Mouse (Mus musculus) heart, postnatal 36 days (tissue): ENCODE results near the gene Hist1h3c. TPM values are rescaled to one million over a fixed set of nuclear protein-coding genes. Genes with fewer than 3 reads are reported as not detected.
A peak's percentile ranks its signal among the peaks of the same experiment; 100 is the strongest.
"Not testable (repeated sequence)": the region's sequence is repeated elsewhere in the genome, so short reads cannot be mapped to it uniquely, and the experiment has no call there.

Experiments used
- DNase-seq, 2 experiments: peaks; one replicate each; pipeline ENCODE4 v3.0.0; 2021 to 2022
- intact Hi-C: fragments of 180-260 bp; cut with DNase I; formaldehyde crosslinking; loops from one replicate; pipeline ENCODE4 v1.15.1; 2025
- total RNA-seq, 2 experiments: library from RNA; stranded (reverse); gene quantifications; 2 replicates each; pipeline ENCODE4 v1.2.3; 2021

The Hist1h3c gene
- total RNA-seq, 2 experiments from 2014 or later: 6.5 to 9.3 TPM

- intact Hi-C loops: no loop called here
Observed at GRCm38 (mm10) chr13:23710374-23711089, 34.9 kb downstream of the Hist1h3c start, which contains the start of gene Hfe. Hfe (minus strand) TSS chr13:23710854.

GRCm38 (mm10) chr13:23709714-23710373, 35.6 kb downstream of the Hist1h3c start:
- intact Hi-C loops: no loop called here

More at GRCm38 (mm10) chr13:23710374-23711089, 34.9 kb downstream of the Hist1h3c start, which contains the start of gene Hfe:
- peak; percentile 63 to 74 for DNase-seq

GRCm38 (mm10) chr13:23708654-23709053, 36.7 kb downstream of the Hist1h3c start:
- no peak for DNase-seq
- intact Hi-C loops: no loop called here

More at GRCm38 (mm10) chr13:23709714-23710373, 35.6 kb downstream of the Hist1h3c start:
- DNase-seq: no peak

GRCm38 (mm10) chr13:23708041-23708440, 37.4 kb downstream of the Hist1h3c start:
- intact Hi-C loops: no loop called here
- no peak for DNase-seq

GRCm38 (mm10) chr13:23706771-23707170, 38.6 kb downstream of the Hist1h3c start:
- intact Hi-C loops: no loop called here
- no peak for DNase-seq

GRCm38 (mm10) chr13:23705751-23706356, 39.5 kb downstream of the Hist1h3c start:
- no peak for DNase-seq
- intact Hi-C loops: no loop called here

- DNase-seq, intact Hi-C loops: not testable (repeated sequence)
Observed at GRCm38 (mm10) chr13:23702801-23703200, 42.6 kb downstream of the Hist1h3c start.

- DNase-seq: no peak
- intact Hi-C loops: no loop called here
Observed at GRCm38 (mm10) chr13:23702220-23702619, 43.2 kb downstream of the Hist1h3c start.

GRCm38 (mm10) chr13:23700786-23701520, 44.4 kb downstream of the Hist1h3c start:
- intact Hi-C loops: loop anchor here (1.0 kb wide), 1 partner anchor 31 kb away; no protein-coding TSS in a partner anchor
- DNase-seq: peak; percentile 70 to 71

GRCm38 (mm10) chr13:23699767-23700166, 45.6 kb downstream of the Hist1h3c start:
- no peak for DNase-seq
- intact Hi-C loops: loop anchor here (5.0 kb wide), 4 partner anchors 117 to 1657 kb away; partner anchors contain the start of genes Hist1h2af, Hist1h2ag, Hist1h2bj and Hist1h4d

- DNase-seq: no peak
Observed at GRCm38 (mm10) chr13:23698996-23699395, 46.4 kb downstream of the Hist1h3c start.

GRCm38 (mm10) chr13:23698300-23698693, 47.1 kb downstream of the Hist1h3c start, which contains the start of gene Hist1h4c:
Hist1h4c (minus strand) TSS chr13:23698454.
- intact Hi-C loops: loop anchor here (1.0 to 5.0 kb wide), 6 partner anchors 13 to 1656 kb away; partner anchors contain the start of genes Hist1h1e, Hist1h2af, Hist1h2ag and Hist1h2bj
- DNase-seq: peak; percentile 100

More at GRCm38 (mm10) chr13:23698996-23699395, 46.4 kb downstream of the Hist1h3c start:
- intact Hi-C loops: loop anchor here (1.0 to 5.0 kb wide), 6 partner anchors 14 to 1657 kb away; partner anchors contain the start of genes Hist1h1e, Hist1h2af, Hist1h2ag and Hist1h2bj

GRCm38 (mm10) chr13:23697491-23698299, 47.7 kb downstream of the Hist1h3c start:
- intact Hi-C loops: loop anchor here (1.0 to 5.0 kb wide), 6 partner anchors 12 to 1655 kb away; partner anchors contain the start of genes Hist1h1e, Hist1h2af, Hist1h2ag and Hist1h2bj
- peak in 1 of 2 experiments; percentile 45 for DNase-seq

GRCm38 (mm10) chr13:23696061-23696474, 49.3 kb downstream of the Hist1h3c start:
- DNase-seq: no peak

GRCm38 (mm10) chr13:23695514-23695913, 49.9 kb downstream of the Hist1h3c start, which contains the start of gene Hist1h1t:
Hist1h1t (plus strand) TSS chr13:23695814.
- no peak for DNase-seq
- intact Hi-C loops: loop anchor here (5.0 kb wide), 4 partner anchors 113 to 1653 kb away; partner anchors contain the start of genes Hist1h2af, Hist1h2ag, Hist1h2bj and Hist1h4d

More at GRCm38 (mm10) chr13:23696061-23696474, 49.3 kb downstream of the Hist1h3c start:
- intact Hi-C loops: loop anchor here (5.0 kb wide), 4 partner anchors 114 to 1654 kb away; partner anchors contain the start of genes Hist1h2af, Hist1h2ag, Hist1h2bj and Hist1h4d
